Mouse (Mus musculus) hematopoietic stem cell, adult 5-6 weeks (primary cell): ENCODE measurements around the gene Epdr1. TPM values are rescaled to one million over a fixed set of nuclear protein-coding genes. Genes with fewer than 3 reads are reported as not detected.
"Not testable (repeated sequence)": the region's sequence is repeated elsewhere in the genome, so short reads cannot be mapped to it uniquely, and the experiment has no call there.

Source experiments
- ATAC-seq, 2 experiments: fragments of 125-278 bp in 1 of 2; replicated peaks in 1 of 2; 2 replicates each; pipeline ENCODE4 v1.8.0; 2016 to 2017; ENCODE audit warnings: inconsistent platforms in 2 of 2, mild to moderate bottlenecking in 2 of 2, moderate number of reproducible peaks in 2 of 2, low read depth in 1 of 2, moderate TSS enrichment in 1 of 2; ENCODE audit not compliant: low FRiP score in 2 of 2, poor library complexity in 2 of 2, severe bottlenecking in 2 of 2, insufficient read depth in 1 of 2, low TSS enrichment in 1 of 2
- total RNA-seq: library from RNA; stranded (forward); fragments of 172-1452, 232-1000 nt; gene quantifications from 2 replicates; pipeline ENCODE4 v1.2.3, GENCODE M21; 2017

The Epdr1 gene
- total RNA-seq, 1 experiment from 2014 or later: 19.3 TPM

DNA sequence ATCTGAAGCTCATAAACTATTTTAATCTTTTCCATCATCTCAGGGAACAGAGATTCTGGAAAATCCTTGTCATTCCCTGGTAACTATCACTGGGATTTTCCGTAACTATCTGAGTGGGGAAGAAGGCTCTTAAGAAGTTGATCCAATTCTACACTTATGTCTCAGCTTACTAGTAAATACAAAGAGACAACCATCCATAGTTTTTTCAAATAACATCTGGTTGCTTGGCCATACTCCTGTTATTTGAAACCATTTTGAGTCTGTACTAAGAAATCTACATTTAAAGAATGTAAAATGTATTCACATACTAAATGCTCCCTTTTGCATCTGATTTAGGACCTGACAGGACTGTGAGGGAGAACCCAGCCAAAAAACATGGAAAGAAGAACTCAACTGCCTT, 6.3 kb downstream of the Epdr1 start:
- no peak for ATAC-seq

DNA sequence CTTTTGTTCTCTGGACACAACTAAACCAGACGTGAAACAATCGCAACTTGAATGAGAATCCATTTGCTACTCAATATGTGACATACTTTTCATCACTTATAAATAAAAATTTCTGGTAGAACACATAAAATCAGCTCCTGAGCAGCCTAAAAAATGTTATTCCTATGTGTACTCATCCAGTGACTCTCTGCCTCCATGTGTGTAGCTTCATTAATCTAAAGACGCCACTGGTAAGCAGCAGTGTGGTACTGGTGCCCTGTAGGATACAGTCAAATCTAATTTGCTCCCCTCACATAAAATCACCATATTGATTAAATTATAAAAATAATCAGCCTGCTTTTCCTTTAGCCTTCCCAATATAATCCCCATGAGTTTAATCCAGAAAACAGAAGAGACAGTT, 6.8 kb downstream of the Epdr1 start:
- no peak for ATAC-seq

DNA sequence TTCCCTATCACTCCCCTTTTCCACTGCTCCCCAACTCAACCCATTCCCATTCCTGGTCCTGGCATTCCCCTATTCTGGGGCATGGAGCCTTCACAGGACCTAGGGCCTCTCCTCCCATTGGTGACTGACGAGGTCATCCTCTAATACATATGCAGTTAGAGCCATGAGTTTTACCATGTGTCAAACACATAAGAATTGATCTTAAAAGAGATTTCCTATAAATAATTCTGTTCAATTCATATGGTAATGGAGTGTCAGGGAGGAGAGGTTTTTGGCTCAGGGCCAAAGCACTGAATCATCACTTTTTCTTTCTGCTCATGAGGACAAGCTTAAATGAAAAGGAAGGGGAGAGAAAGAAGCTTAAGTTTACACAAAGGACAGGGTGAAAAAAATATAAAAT, 7.4 kb downstream of the Epdr1 start:
- ATAC-seq: no peak

DNA sequence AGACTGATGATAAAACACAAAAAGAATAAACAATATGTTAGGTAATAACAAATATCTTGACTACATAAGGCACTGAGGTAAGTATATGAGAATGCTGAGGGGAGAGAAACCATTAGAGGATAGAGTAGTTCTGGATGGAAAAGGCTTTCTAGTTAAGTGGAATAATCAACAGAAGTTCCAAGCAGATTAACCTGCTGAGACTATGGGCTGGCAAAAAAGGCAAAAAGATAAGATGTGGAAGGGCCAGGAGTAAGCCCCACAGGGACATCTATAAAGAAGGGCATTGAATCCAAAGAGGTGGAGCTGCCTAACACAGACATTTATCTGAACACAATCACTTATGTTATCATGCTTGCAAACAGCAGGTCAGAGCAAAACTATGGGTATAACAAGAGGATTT, 11.6 kb downstream of the Epdr1 start:
- no peak for ATAC-seq

DNA sequence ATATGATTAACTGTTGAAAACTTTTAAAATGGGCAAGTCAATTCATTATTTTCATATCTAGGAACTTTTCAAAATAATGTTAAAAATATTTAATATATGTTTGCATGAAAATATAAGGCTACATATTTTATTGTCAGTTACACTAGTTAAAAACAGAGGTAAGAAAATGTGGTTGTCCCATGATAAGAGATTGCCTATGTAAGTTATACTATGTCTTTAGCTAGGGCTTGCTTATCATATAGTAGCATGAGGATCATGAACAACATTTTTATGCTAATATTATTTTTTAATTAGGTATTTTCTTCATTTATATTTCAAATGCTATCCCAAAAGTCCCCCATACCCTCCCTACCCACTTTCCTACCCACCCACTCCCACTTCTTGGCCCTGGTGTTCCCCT, 14.8 kb downstream of the Epdr1 start:
- ATAC-seq: no peak

DNA sequence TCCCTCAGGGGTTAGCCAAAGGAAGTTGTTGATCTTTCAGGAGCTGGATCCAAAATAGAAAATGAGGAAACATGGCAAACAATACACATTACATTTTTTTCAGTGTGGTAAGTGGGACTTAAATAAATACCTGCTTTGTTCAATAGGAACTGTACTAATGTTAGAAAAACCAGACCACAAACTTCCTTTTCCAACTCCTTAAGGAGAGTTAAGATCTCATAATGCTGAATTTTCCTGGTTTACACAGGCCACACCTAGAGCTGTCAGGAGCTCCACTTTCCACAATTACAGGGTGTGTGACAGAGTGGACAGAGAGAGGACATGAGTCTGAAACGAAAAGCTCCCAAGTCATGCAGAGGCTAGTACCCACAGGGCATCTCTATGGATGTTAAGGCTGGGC, 16.0 kb downstream of the Epdr1 start:
- no peak for ATAC-seq

DNA sequence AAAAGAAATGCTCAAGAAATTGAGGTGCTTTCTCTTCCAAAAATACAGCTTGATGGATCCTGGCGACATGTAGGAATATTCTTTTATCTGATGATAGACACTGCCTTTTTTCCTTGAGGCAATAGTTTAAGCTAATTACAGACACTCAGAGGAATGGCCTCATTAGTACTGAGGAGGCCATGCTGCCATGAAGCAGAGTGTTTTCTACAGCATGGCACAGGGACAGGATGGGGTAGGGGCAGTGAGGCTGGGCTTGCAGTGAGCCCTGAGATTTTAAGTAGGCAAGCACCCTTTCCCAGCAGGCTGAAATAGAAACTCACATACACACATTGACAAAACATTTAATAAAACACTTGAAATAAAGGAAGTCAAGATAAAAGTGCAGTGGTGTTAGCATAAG, 17.2 kb downstream of the Epdr1 start:
- no peak for ATAC-seq

DNA sequence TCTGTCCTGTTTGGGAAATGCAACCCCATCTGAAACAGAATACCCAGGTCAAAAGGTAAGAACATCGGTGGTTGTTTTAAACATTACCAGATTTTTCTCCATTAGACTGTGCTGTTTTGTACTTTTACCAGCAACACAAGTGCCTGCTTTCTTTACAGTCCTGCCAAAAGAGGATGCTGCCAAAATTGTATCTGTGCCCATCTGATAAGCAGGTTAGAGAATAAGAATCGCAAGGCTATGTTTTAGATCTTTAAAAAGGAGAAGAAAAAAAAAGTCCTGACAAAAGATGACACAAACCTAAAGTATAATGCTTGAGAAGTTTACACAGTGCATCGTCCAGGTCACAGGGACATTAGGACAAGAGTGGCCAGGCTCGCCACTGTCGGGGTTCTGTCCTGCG, 20.5 kb downstream of the Epdr1 start:
- no peak for ATAC-seq

DNA sequence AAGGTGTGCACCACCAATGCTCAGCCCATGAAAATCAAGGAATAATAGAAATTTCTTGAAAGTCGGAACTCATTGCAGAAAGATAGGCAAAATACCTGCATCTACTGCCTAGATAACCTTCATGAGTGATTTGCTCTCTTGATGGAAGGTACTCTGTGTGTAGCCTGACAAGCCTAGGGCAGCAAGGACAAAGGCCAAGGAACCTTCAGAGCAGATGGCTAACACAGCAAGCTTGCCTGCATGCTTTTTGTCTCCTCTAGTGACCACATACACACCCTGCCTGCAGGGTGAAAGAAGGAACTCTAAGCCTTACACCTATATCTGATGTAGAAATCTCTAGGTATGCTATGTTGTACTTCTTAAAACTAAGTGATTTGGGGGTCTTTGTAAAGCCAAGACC, 24.6 kb downstream of the Epdr1 start:
- ATAC-seq: no peak

DNA sequence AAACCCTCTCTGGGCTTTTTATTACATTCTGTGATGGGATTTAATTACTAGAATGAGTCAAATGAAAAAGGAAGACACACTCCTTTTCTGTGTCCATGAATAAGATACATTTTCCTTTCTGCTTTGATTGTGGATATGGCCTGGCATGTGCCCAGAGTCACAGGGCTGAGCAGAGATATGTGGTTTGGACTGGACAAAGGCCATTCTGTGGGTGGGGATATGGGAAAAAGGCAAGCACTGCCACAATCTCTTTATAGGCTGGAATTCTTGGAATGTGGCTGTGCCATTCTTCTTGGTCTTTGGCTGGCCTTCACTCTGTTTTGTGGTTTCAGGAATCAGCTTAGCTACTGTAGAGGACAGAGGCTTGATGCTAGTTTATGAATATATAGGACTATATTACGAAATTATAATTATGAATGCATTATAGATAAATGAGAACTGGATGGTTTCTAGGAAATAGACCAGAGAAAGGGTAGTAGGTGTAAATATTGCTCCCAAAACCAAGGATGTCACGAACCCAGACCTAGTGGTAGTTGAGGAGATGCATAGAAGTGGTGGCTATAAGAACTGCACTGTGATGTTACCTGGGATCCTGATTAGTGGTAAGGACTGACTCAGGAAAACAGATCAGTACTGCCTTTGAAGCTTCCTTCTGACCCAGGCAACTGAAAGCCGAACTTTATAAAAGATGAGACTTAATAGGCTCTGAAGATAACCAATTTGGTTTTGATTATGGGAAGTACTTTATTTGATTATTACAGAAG, 28.5 kb downstream of the Epdr1 start:
- ATAC-seq: no peak

DNA sequence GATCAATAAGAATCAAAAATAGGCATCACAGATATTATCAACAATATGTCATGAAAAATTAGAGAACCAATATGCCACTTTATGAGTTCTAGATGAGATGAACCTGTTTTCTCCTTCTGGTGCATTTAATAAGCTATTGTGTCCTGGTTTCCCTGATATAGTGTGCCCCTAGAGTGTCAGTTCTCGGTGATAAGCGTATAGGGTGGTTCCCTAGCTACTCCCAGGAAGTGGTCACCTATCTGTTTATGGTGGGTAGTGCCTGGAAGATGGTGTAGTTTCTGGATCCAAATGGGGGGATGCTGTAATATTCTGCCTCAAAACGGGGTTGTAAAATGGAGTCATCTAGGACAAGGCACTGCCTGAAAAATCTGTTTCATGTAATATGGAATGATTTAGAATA, 43.8 kb downstream of the Epdr1 start:
- no peak for ATAC-seq

DNA sequence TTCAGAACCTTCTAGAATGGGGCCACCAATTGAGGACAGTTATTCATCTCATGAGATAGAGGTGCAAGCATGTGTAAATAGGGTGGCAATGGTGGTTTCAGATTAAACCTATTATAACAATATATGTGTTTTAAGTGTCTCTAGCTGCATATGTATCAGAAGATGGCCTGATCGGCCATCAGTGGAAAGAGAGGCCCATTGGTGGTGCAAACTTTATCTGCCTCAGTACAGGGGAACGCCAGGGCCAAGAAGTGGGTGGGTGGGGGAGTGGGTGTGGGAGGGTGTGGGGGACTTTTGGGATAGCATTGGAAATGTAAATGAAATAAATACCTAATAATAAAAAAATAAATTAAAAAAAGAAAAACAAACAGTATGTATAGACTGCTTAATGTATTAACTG, 45.0 kb downstream of the Epdr1 start:
- not testable (repeated sequence) for ATAC-seq

DNA sequence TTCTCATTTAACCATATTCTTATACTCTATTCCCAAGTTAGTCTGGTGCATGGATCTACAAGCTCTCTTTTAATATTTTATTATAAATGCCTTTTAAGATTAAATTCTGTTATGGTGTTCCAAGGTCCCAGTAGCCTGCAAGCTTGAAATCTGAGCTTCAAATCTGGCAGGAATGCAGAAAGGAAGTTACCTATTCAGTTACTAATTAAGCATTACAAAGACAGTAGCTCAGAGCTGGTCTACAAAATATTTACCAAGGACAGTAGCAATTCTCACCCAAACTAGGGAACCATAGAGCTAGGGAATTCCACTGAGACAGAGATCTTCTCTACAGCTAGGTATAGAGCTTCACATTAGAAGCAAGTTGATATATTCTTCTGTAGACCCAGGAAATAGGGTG, 49.6 kb downstream of the Epdr1 start:
- not testable (repeated sequence) for ATAC-seq

DNA sequence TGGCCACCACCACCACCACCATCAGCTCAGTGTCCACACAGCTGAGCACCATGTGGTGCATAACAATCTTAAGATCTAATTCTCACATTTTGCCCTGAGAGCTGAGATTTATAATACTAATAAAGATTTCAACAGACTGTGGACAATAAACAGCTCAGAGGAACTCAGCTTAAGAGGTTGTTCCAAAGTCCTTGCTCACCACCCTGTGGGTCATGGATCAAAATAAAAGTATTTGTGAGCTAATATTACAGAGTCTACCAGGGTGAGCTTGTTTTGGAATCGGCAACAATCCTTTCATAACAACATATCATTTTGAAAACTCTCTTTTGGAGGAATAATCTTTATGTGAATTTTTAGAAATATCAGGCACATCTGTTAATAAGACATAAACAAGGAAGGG, 57.2 kb downstream of the Epdr1 start:
- ATAC-seq: no peak

DNA sequence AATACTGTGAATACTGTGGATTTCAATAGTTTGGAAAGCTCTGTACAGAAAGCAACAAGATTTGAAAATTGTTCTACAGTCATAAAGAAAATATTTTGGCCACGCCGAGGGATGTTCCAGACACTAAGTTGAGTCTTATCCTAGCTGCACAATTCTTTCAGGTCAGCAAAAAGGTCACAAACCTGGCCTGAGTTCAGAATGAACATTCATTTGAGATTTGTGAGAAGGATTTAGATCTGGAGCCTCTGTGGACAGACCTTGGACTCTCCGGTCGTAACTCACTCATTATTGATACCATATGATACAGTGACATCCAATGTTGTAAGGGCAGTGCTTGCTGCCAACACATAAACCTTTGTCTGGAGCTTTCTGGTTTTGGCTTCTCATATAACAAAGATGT, 64.3 kb downstream of the Epdr1 start:
- ATAC-seq: no peak

Other genes starting within 250 kb of the Epdr1 start
- 22.5 and 23.4 TPM in 2 replicates for gene Stard3nl, start 224.1 kb downstream of the Epdr1 start, total RNA-seq
- gene Sfrp4, start 3.2 kb upstream of the Epdr1 start, total RNA-seq: 1.5 TPM in 1 of 2 replicates, not detected in the other
- not detected in 2 replicates for gene Nme8, start 77.9 kb upstream of the Epdr1 start, total RNA-seq
- 5.3 and 14.3 TPM in 2 replicates for gene Gpr141, start 204.3 kb upstream of the Epdr1 start, total RNA-seq